Mouse (Mus musculus): ENCODE measurements around the gene Gm5592.
"Not testable (repeated sequence)": the region's sequence is repeated elsewhere in the genome, so short reads cannot be mapped to it uniquely, and the experiment has no call there.

GRCm38 (mm10) chr7:41153541-41153940 lies at the start of gene Gm5592:
- not testable (repeated sequence) for TF ChIP-seq CTCF, POLR2A (IDR thresholded peaks at IDR 0.05; ENCODE audit: insufficient read depth, low read depth, low read length)
